Mouse (Mus musculus) embryonic facial prominence, embryonic 12.5 days (tissue): Measurements from ENCODE around the gene Ndufb10. TPM values are rescaled to one million over a fixed set of nuclear protein-coding genes. Genes with fewer than 3 reads are reported as not detected.
A peak's percentile ranks its signal among the peaks of the same experiment; 100 is the strongest.

Source experiments
- ATAC-seq: fragments of 200-750 bp; cut with Nextera tagmentation; 2 replicates; pipeline ENCODE4 v1.8.0; 2017; ENCODE audit not compliant: insufficient number of reproducible peaks, insufficient read depth, low FRiP score, low TSS enrichment
- H3K27ac ChIP-seq: fragments of 300-500 bp; sonication (generic); 2 replicates; pipeline ENCODE4 v1.5.1; 2016; ENCODE audit warnings: mild to moderate bottlenecking
- H3K27me3 ChIP-seq: fragments of 300-500 bp; sonication (generic); 2 replicates; pipeline ENCODE4 v1.6.1; 2016; ENCODE audit warnings: mild to moderate bottlenecking, moderate library complexity
- H3K36me3 ChIP-seq: fragments of 300-500 bp; sonication (generic); 2 replicates; pipeline ENCODE4 v1.6.1; 2016; ENCODE audit warnings: mild to moderate bottlenecking
- H3K4me1 ChIP-seq: fragments of 300-500 bp; sonication (generic); 2 replicates; pipeline ENCODE4 v1.6.1; 2016
- H3K4me2 ChIP-seq: fragments of 300-500 bp; sonication (generic); replicated peaks from 2 replicates; pipeline ENCODE4 v1.6.1; 2016; ENCODE audit warnings: mild to moderate bottlenecking, moderate library complexity
- H3K4me3 ChIP-seq: fragments of 300-500 bp; sonication (generic); 2 replicates; pipeline ENCODE4 v1.5.1; 2016; ENCODE audit warnings: mild to moderate bottlenecking
- H3K9ac ChIP-seq: fragments of 300-500 bp; sonication (generic); 2 replicates; pipeline ENCODE4 v1.6.1; 2016; ENCODE audit warnings: mild to moderate bottlenecking, moderate library complexity
- H3K9me3 ChIP-seq: fragments of 300-500 bp; sonication (generic); 2 replicates; pipeline ENCODE4 v1.6.1; 2016; ENCODE audit warnings: mild to moderate bottlenecking, moderate library complexity
- WGBS: fragments of 180-500 bp; shearing (Covaris S2); methylation state at CpG from one replicate; pipeline ENCODE4 v1.1.7; 2016; 5-methylcytosine and 5-hydroxymethylcytosine counted together
- polyA plus RNA-seq: library from polyadenylated mRNA; unstranded; fragments of >200 nt; fragmentation: Nextera tagmentation; extraction: Ambion mirVana; gene quantifications from 2 replicates; pipeline ENCODE4 v1.2.1, GENCODE M21; 2016

Gene Ndufb10
- polyA plus RNA-seq = 209 and 223 TPM in 2 replicates

- peak; percentile 67 for ATAC-seq
- H3K4me1 ChIP-seq = peaks cover 22% of the 10 kb centered on the region
Observed at GRCm38 (mm10) chr17:24724184-24724583, at the start of gene Ndufb10. TSS of gene Ndufb10 (minus strand) at chr17:24724478.

GRCm38 (mm10) chr17:24773241-24773640 is 49.0 kb upstream of the Ndufb10 start:
- Histone ChIP-seq H3K4me2 (no peak overlapping the region), H3K9me3 (no peaks in the 10 kb centered on the region), H3K9ac (no peak overlapping the region), H3K27me3 (no peaks in the 10 kb centered on the region; the same call in 1 of the 2 replicates), H3K4me1 (peaks cover 8% of the 10 kb centered on the region), H3K27ac (no peak overlapping the region), H3K36me3 (no peaks in the 10 kb centered on the region), H3K4me3 (no peak overlapping the region)
- no peak for ATAC-seq
- WGBS = 81% methylated on average over 5 of the region's 5 CpGs

More at GRCm38 (mm10) chr17:24724184-24724583, at the start of gene Ndufb10:
- H3K4me3 ChIP-seq = peak within 1 kb of the TSS; percentile 74
- H3K36me3 ChIP-seq = peaks cover 18% of the 10 kb centered on the region
- under 1% methylated on average over 30 of the region's 30 CpGs for WGBS
- H3K4me2 ChIP-seq = peak within 1 kb of the TSS; percentile 69
- peak within 1 kb of the TSS; percentile 74 for H3K27ac ChIP-seq
- H3K27me3 ChIP-seq = no peaks in the 10 kb centered on the region
- H3K9ac ChIP-seq = peak within 1 kb of the TSS; percentile 86
- H3K9me3 ChIP-seq = no peaks in the 10 kb centered on the region

- ATAC-seq = no peak
- H3K9ac ChIP-seq = no peak overlapping the region
- no peak overlapping the region for H3K4me3 ChIP-seq
- no peaks in the 10 kb centered on the region for H3K9me3 ChIP-seq
- WGBS = 17% methylated on average over 3 of the region's 3 CpGs
- no peak overlapping the region for H3K27ac ChIP-seq
- H3K36me3 ChIP-seq = no peaks in the 10 kb centered on the region
- no peaks in the 10 kb centered on the region; the same call in 1 of the 2 replicates for H3K27me3 ChIP-seq
- no peak overlapping the region for H3K4me2 ChIP-seq
- peaks cover 36% of the 10 kb centered on the region for H3K4me1 ChIP-seq
Observed at GRCm38 (mm10) chr17:24769146-24769545, 44.9 kb upstream of the Ndufb10 start.

GRCm38 (mm10) chr17:24766266-24766875 is 42.1 kb upstream of the Ndufb10 start:
- 0 out of 2 replicates have a peak overlapping the region, but pooled peaks have one; percentile 23 for H3K27ac ChIP-seq
- H3K4me1 ChIP-seq = peaks cover 47% of the 10 kb centered on the region
- no peaks in the 10 kb centered on the region for H3K36me3 ChIP-seq
- no peaks in the 10 kb centered on the region; the same call in 1 of the 2 replicates for H3K27me3 ChIP-seq
- WGBS = 25% methylated on average over 12 of the region's 12 CpGs
- H3K4me3 ChIP-seq = no peak overlapping the region
- no peak for ATAC-seq
- no peaks in the 10 kb centered on the region for H3K9me3 ChIP-seq
- no peak overlapping the region for H3K9ac ChIP-seq
- H3K4me2 ChIP-seq = no peak overlapping the region

- no peaks in the 10 kb centered on the region for H3K9me3 ChIP-seq
- H3K4me2 ChIP-seq = 0 out of 2 replicates have a peak overlapping the region, but pooled peaks have one; percentile 21
- no peak overlapping the region for H3K4me3 ChIP-seq
- H3K4me1 ChIP-seq = peaks cover 53% of the 10 kb centered on the region
- ATAC-seq = peak; percentile 66
- H3K36me3 ChIP-seq = no peaks in the 10 kb centered on the region
- 34% methylated on average over 21 of the region's 22 CpGs for WGBS
- peak overlapping the region; percentile 85 for H3K27ac ChIP-seq
- H3K9ac ChIP-seq = no peak overlapping the region
- no peaks in the 10 kb centered on the region; the same call in 1 of the 2 replicates for H3K27me3 ChIP-seq
Observed at GRCm38 (mm10) chr17:24765016-24765905, 41.0 kb upstream of the Ndufb10 start.

GRCm38 (mm10) chr17:24761121-24761520 is 36.8 kb upstream of the Ndufb10 start:
- Histone ChIP-seq H3K9me3 (no peaks in the 10 kb centered on the region), H3K4me2 (no peak overlapping the region), H3K27me3 (no peaks in the 10 kb centered on the region), H3K4me1 (peaks cover 36% of the 10 kb centered on the region), H3K27ac (no peak overlapping the region), H3K4me3 (no peak overlapping the region), H3K36me3 (no peaks in the 10 kb centered on the region), H3K9ac (no peak overlapping the region)
- WGBS = 30% methylated on average over 5 of the region's 5 CpGs
- ATAC-seq = no peak

- Histone ChIP-seq H3K4me3 (no peak overlapping the region), H3K4me2 (no peak overlapping the region), H3K4me1 (peaks cover 27% of the 10 kb centered on the region), H3K36me3 (no peaks in the 10 kb centered on the region), H3K9ac (no peak overlapping the region), H3K9me3 (no peaks in the 10 kb centered on the region), H3K27me3 (peaks cover 36% of the 10 kb centered on the region), H3K27ac (no peak overlapping the region)
- no peak for ATAC-seq
- WGBS = 90% methylated on average over 1 of the region's 1 CpGs
Observed at GRCm38 (mm10) chr17:24757394-24757793, 33.1 kb upstream of the Ndufb10 start.

GRCm38 (mm10) chr17:24752415-24753394 is 28.4 kb upstream of the Ndufb10 start, which contains the start of gene Hs3st6:
TSS of gene Hs3st6 (plus strand) at chr17:24752988.
- H3K36me3 ChIP-seq = no peaks in the 10 kb centered on the region
- H3K4me2 ChIP-seq = peak within 1 kb of the TSS; percentile 98
- H3K27me3 ChIP-seq = peaks cover 63% of the 10 kb centered on the region
- H3K4me1 ChIP-seq = peaks cover 17% of the 10 kb centered on the region
- H3K9ac ChIP-seq = peak within 1 kb of the TSS; percentile 31
- 1% methylated on average over 78 of the region's 82 CpGs for WGBS
- H3K27ac ChIP-seq = no peak within 1 kb of the TSS
- ATAC-seq = peak; percentile 85
- peak within 1 kb of the TSS; percentile 56 for H3K4me3 ChIP-seq
- H3K9me3 ChIP-seq = no peaks in the 10 kb centered on the region

- Histone ChIP-seq H3K9me3 (no peaks in the 10 kb centered on the region), H3K36me3 (no peaks in the 10 kb centered on the region), H3K27me3 (peaks cover 63% of the 10 kb centered on the region), H3K4me1 (peaks cover 27% of the 10 kb centered on the region), H3K9ac (no peak overlapping the region), H3K4me3 (0 out of 2 replicates have a peak overlapping the region, but pooled peaks have one; percentile 56), H3K4me2 (peak overlapping the region; percentile 98; the same call in 1 of the 2 replicates), H3K27ac (no peak overlapping the region)
- 22% methylated on average over 4 of the region's 4 CpGs for WGBS
- ATAC-seq = no peak
Observed at GRCm38 (mm10) chr17:24751528-24751927, 27.2 kb upstream of the Ndufb10 start.

- WGBS = 34% methylated on average over 4 of the region's 4 CpGs
- no peak overlapping the region for H3K9ac ChIP-seq
- H3K36me3 ChIP-seq = 0 out of 2 replicates have a peak, but pooled peaks cover 4% of the 10 kb centered on the region
- no peak for ATAC-seq
- H3K4me1 ChIP-seq = peaks cover 12% of the 10 kb centered on the region; the same call in 1 of the 2 replicates
- H3K27ac ChIP-seq = peak overlapping the region; percentile 30; the same call in 1 of the 2 replicates
- no peaks in the 10 kb centered on the region for H3K9me3 ChIP-seq
- peaks cover 23% of the 10 kb centered on the region for H3K27me3 ChIP-seq
- H3K4me2 ChIP-seq = no peak overlapping the region
- no peak overlapping the region for H3K4me3 ChIP-seq
Observed at GRCm38 (mm10) chr17:24746986-24747385, 22.7 kb upstream of the Ndufb10 start.
